Comparison of ENCODE assay signal across 8 mouse cellular contexts in genomic region chr1:91211591-91212008, GRCm38 (mm10). TPM values are rescaled to one million over a fixed set of nuclear protein-coding genes. Genes with fewer than 3 reads are reported as not detected.
DNase-seq lines count a peak whose midpoint lies in the region; TF ChIP-seq lines count a peak whose summit lies in the region.

No protein-coding gene starts in this region.

- TF ChIP-seq CTCF in gastrocnemius, adult 2 months (IDR thresholded peaks at IDR 0.05), result no peak
- no peak for TF ChIP-seq CTCF in heart, adult 2 months (IDR thresholded peaks at IDR 0.05)

- no peak overlapping the region for H3K9ac ChIP-seq in heart, adult 2 months (ENCODE audit: low read depth, low read length)

- TF ChIP-seq EP300 in heart, adult 2 months (IDR thresholded peaks at IDR 0.05; ENCODE audit: insufficient read depth, low read depth, low read length), result 0 out of 2 replicates have a peak, but pooled peaks have one; percentile 24

- H3K27me3 ChIP-seq in heart, adult 2 months (ENCODE audit: control insufficient read depth, insufficient read depth, low read length), result no peaks in the 10 kb centered on the region

- 31% methylated on average over 7 of the region's 7 CpGs for WGBS in heart, adult 2 months

- peak overlapping the region; percentile 90; the same call in 1 of the 2 replicates for H3K27ac ChIP-seq in gastrocnemius, adult 2 months
- peak overlapping the region; percentile 31 for H3K27ac ChIP-seq in heart, adult 2 months

- H3K79me2 ChIP-seq in heart, adult 2 months (replicated peaks; ENCODE audit: control insufficient read depth, insufficient read depth, low read length), result no peaks in the 10 kb centered on the region

- peaks cover 33% of the 10 kb centered on the region for H3K4me1 ChIP-seq in heart, adult 2 months (ENCODE audit: control insufficient read depth, insufficient read depth, low read length)

- no peak for TF ChIP-seq POLR2A in heart, adult 2 months (IDR thresholded peaks at IDR 0.05; ENCODE audit: insufficient read depth, low read depth, low read length)

- DNase-seq in gastrocnemius, adult 2 months, result no peak
- DNase-seq in gastrocnemius, postnatal 14 days, result no peak
- peak; percentile 64 for DNase-seq in left cerebral cortex, postnatal 4 days
- no peak for DNase-seq in left cerebral cortex, adult 18-20 months (ENCODE audit: low spot score in 2 of 2)
- peak; percentile 42 to 53 for DNase-seq in heart, adult 2 months
- DNase-seq in heart, postnatal 4 days, result peak; percentile 75
- no peak for DNase-seq in urinary bladder, postnatal 14 days (ENCODE audit: low spot score)
- no peak for DNase-seq in left cerebral cortex, adult 9 months (ENCODE audit: low spot score in 2 of 2)

- no peaks in the 10 kb centered on the region for H3K36me3 ChIP-seq in heart, adult 2 months (ENCODE audit: control insufficient read depth, insufficient read depth, low read length)

- H3K4me3 ChIP-seq in gastrocnemius, adult 2 months, result no peak overlapping the region
- no peak overlapping the region for H3K4me3 ChIP-seq in heart, adult 2 months

- intact Hi-C loops in gastrocnemius, adult 2 months (cut with DNase I), result loop anchor here (1.0 to 2.0 kb wide), 2 partner anchors 32 to 239 kb away; partner anchors contain the start of gene Ramp1
- intact Hi-C loops in gastrocnemius, postnatal 14 days (cut with DNase I; ENCODE audit: low total_unique reads), result no loop called here
- intact Hi-C loops in left cerebral cortex, postnatal 4 days (cut with DNase I), result no loop called here
- intact Hi-C loops in heart, adult 2 months (cut with DNase I), result loop anchor here (1.0 to 2.0 kb wide), 2 partner anchors 32 to 107 kb away; partner anchors contain the start of gene Ramp1

RNA-seq across cellular contexts. Expression of gene Ramp1, which starts 32.0 kb away (rescaled TPM):
- 10 to 100 TPM; 19.0 to 29.3 TPM for total RNA-seq in gastrocnemius, adult 2 months (2021)
- 10 to 100 TPM; 28.5 to 29.4 TPM for total RNA-seq in gastrocnemius, postnatal 14 days (2021)
- total RNA-seq in left cerebral cortex, postnatal 4 days (2021), result 10 to 100 TPM; 12.3 to 14.3 TPM
- total RNA-seq in left cerebral cortex, adult 18-20 months (2021), result 10 to 100 TPM; 51.6 to 52.7 TPM
- total RNA-seq in heart, adult 2 months (2021), result 1 to 10 TPM; 4.5 to 5.8 TPM
- 9.2 and 20.2 TPM in 2 replicates for polyA plus RNA-seq in heart, adult 2 months (2012; rRNA removed)
- 10 to 100 TPM; 24.3 to 26.8 TPM for total RNA-seq in heart, postnatal 4 days (2021)

RNA-seq across cellular contexts. Expression of gene Ube2f, which starts 38.5 kb away (rescaled TPM):
- 10 to 100 TPM; 52.1 to 61.6 TPM for total RNA-seq in gastrocnemius, adult 2 months (2021)
- 10 to 100 TPM; 55.9 to 59.7 TPM for total RNA-seq in gastrocnemius, postnatal 14 days (2021)
- total RNA-seq in left cerebral cortex, postnatal 4 days (2021), result 10 to 100 TPM; 44.5 to 48.4 TPM
- 10 to 100 TPM; 57.6 to 57.9 TPM for total RNA-seq in left cerebral cortex, adult 18-20 months (2021)
- 10 to 100 TPM; 43.1 to 48.1 TPM for total RNA-seq in heart, adult 2 months (2021)
- 39.4 and 62.5 TPM in 2 replicates for polyA plus RNA-seq in heart, adult 2 months (2012; rRNA removed)
- 10 to 100 TPM; 49.3 to 55.0 TPM for total RNA-seq in heart, postnatal 4 days (2021)

Comparison
In these comparisons a context has a peak if more than half of its experiments do, and no peak if none do; other contexts are left out.
1. DNase-seq: peak in left cerebral cortex, postnatal 4 days (single experiment), heart, adult 2 months (2 of 2) and heart, postnatal 4 days (single experiment); none in gastrocnemius, adult 2 months (single experiment), gastrocnemius, postnatal 14 days (single experiment), left cerebral cortex, adult 18-20 months (0 of 2), urinary bladder, postnatal 14 days (single experiment) and left cerebral cortex, adult 9 months (0 of 2).
2. intact Hi-C loops: an anchor here in gastrocnemius, adult 2 months (1.0 to 2.0 kb wide) and heart, adult 2 months (1.0 to 2.0 kb wide); none called in gastrocnemius, postnatal 14 days and left cerebral cortex, postnatal 4 days.